Mouse (Mus musculus): ENCODE data around the gene Krt83. TPM values are rescaled to one million over a fixed set of nuclear protein-coding genes. Genes with fewer than 3 reads are reported as not detected.

Krt83 gene
- total RNA-seq, 2 experiments from 2014 or later, result not detected

DNA sequence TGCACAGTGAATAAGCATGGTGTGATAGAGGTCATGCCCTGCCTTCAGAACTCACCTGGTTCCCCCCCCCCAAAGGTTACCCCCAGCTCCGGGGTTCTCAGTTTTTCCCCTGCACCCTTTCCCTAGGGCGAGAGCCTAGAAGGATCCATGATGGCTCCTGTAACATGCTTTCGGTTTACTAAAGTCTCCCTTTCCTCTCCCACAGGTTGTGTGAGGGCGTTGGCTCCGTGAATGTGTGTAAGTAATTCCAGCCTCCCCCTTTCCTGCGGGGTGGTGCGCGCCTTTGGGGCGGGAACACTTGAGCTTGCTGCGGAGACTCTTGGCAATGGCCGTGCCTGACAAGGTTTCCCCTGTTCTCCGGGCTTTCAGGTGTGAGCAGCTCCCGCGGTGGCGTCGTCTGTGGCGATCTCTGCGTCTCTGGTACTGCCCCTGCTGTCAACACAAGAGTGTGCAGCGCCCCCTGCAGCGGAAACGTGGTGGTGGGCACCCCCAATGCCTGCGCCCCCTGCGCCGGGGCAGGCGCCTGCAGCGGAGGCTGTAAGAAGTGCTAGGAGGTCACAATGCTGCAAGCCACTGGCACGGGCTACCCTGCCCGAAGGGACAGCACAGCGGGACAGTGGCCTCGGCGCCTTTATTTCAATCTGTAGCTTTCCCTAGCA lies 12.2 kb downstream of the Krt83 start:
- DNase-seq (ENCODE audit: low spot score in 2 of 2), result peak; percentile 72 to 79

DNA sequence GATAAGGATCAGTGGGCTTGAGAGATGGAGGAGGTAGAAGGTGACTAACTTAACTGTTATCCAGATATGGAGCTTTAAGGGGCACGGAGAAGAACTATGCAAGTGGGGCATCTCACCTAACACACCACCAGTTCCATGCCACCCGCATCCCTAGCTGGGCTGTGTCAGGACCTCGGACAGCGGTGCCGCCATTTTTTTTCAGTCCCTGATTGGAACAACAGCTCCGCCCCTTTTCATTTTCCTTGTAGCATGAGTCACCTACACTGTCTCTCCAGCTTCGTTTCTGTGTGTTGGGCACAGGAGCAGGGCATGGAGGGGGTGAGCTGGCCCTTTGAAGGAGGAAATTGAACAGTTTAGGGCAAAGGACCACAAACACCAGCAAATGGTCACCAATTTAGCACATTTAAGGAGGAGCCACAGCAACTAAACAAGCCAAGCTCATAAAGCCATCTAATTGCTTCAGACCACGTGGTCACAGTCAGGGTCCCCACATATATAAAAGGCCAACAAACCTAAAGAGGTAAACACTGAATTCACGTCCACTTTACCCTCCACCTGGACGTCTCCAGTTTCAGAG lies 18.3 kb downstream of the Krt83 start, which contains the start of gene Krt86:
Gene Krt86 (plus strand): TSS at position 527 of the 577 bp plus-strand sequence.
- no peak for DNase-seq (ENCODE audit: low spot score in 2 of 2)

DNA sequence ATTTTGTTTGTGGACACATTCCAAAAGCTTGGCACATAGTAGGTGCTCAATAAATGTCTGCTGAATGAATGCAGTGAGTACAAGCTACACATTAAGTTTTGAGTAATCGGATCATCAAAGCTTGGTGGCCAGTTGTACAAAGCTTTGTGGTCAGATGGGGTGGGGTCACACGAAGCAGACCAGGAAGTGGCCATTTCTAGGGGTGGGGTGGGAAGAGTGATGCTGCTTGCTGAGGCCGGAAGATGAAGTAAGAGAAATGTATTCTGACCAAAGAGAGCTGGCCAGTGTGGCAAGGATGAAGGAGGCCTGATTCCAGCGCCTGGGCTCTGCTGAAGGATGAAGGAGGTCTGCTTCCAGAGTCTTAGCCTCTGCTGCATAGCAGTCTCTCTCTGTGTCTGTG lies 22.2 kb downstream of the Krt83 start:
- no peak for DNase-seq (ENCODE audit: low spot score in 2 of 2)

DNA sequence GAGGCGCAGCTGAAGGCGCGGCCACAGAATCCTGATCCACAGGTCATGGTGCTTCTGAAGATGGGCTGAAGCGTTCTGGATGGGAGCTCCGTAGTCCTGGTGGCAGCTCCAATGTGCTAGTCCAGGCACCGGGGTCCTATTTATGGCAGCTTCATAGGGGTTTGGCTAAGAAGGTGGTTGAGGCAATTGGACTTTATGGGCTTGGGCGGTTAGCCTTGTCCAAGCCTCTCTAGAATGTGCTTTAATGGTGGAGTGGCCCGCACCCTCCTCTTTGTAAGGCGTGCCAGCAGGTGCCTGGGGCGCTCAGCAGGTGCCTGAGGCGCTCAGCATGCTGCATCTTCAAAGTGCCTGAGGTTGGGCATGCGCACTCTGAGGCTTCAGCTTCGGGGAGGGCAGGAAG lies 27.7 kb downstream of the Krt83 start, which contains the start of gene Krt81:
Gene Krt81 (minus strand): TSS at position 101 of the 400 bp plus-strand sequence.
- DNase-seq (ENCODE audit: low spot score in 2 of 2), result no peak

DNA sequence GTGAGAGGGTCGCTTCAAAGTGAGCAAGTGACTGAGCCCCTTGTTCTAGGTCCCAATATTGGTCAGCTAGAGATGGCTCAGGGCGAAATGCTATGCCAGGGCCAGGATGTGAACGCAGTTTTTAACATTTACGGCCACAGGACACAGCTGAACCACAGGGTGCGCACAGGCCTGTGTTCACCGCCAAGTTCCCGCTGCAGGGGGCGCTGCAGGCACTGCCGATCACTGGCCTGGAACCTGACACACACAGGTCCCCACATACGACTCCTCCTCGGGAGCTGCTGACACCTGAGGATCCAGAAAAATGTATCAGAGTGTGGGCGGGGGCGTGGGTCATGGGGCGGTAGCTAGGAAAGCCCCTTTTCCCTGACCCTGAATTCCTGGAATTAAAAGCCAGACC lies 32.0 kb downstream of the Krt83 start:
- no peak for DNase-seq (ENCODE audit: low spot score in 2 of 2)

DNA sequence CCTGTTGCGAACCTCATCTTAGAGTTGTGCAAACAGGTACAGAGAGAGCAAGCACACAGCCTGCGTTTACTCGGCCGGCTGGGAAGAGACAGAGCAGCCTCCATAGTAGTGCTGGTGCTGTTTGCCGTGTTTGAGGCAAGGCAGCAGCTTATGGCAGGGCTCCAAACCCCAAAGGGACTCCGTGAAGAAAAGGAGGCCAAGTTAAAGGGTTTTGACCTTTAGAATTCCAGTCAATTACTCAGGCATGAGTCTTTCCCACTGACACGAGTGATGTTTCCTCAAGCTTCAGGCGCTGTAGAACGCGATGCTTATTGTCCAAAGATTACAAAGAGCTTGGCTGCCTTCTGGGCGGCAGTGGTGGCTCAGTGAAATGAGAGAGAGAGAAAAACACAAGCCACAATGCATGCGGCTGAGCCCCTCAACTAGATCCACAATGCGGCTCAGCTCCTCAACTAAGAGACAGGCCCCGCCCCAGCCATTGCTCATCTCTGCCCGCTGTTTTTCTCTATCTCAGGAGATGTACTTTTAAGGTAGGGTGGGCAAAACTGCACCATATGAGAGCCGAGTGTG lies 32.9 kb downstream of the Krt83 start:
- DNase-seq (ENCODE audit: low spot score in 2 of 2), result no peak

DNA sequence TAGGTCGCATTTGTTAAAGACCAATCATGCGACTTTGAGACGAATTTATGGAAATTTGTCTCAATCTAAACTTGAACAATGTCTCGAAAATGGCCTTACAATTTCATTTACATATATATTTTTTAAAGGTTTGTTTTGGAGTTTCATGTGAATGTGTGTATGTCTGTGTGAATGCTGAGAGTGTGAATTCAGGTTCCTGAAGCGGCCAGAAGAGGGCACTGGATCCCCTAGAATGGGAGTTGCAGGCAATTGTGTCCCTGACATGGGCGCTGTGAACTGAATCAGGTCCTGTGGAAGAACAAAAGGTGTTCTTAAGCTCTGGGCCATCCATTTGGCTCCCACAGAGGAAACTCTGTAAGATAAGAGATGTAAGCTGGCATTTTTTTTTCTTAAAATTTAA lies 35.4 kb downstream of the Krt83 start:
- DNase-seq (ENCODE audit: low spot score in 2 of 2), result no peak

DNA sequence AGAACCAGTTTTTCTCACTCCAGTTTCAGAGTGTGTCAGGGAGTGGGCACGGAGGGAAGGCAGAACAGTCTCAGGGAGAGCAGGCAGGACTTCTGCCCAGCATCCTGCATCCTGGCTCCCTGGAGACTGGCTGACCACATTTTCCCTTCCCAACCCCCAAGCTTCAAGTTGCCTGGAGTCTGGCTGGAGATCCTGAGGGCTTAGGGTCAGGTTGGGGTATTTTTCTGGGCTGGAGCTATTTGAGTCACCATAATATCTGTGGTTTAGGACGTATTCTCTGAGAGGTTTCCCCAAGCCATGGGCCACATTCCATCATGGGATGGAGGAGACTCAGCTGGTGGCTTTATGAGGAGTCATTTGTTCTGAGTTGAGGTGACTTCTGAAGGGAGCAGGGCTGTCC lies 36.0 kb downstream of the Krt83 start:
- DNase-seq (ENCODE audit: low spot score in 2 of 2), result no peak

DNA sequence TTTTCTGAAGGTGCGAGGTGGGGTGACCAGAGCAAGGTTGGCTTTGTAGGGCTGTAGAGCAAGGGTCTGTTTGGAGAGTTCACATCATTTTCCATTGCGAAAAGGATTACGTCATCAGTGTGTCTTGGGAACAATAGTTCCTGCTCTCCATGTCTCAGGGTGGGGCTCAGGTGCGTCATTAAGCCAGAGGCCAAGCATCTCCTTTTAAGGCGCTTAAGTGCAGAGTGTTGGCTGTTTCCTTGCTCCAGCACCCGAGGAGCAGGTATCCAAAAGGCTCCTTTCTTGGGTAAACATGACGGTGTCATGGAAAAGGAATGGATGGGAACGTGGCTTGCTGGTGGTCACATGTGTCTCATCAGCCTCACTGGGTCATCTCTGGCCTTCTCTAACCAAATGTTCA lies 36.5 kb downstream of the Krt83 start:
- no peak for DNase-seq (ENCODE audit: low spot score in 2 of 2)

DNA sequence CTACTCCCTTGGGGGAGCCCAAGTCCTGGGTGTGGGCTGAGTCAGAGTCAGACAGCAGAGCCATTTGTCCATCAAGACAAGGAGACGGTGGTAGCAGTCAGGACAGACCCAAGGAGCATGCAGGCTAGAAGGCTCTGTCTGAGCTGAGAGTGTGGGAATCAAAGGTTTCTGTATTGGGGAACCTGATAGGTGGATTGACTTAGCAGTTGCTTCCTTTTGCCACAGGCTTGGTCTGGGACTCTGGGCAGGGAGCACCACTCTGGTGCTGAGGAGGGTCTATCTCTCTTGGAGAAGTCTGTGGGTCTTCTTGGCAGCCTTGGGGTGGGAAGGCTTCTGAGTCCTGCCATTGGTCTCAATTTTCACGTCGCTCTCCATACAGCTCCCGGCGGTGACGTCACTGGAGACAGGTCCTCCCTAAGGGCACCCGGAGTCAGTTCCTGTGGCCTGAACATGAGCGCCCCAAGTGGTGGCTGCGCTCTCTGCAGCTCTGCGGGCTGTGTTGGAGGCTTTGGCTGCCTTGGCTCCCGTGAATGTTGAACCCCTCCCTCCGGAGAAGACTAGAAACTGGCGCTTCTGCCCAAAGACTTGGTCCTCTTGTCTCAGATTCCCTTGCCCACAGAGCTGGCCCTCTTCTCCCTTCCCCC lies 38.1 kb downstream of the Krt83 start:
- DNase-seq (ENCODE audit: low spot score in 2 of 2), result peak; percentile 79 to 83

DNA sequence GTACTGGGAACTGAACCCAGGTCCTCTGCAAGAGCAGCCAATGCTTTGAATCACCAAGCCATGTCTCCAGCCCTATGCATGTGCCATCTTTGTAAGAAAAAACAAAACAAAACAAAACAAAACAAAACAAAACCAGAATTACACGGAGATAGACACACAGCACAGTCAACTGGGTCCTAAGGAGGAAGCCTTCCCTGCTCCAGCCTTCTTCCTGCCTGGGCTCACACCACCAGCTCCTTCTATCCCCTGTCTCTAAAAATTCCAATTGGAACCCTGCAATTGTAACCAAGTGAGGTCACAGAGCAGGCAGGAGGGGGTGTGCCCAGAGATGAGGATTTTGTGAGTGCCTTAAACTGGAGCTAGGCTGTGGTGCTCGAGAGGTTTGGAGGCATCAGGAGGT lies 43.9 kb downstream of the Krt83 start, which contains the start of gene Krt88:
Gene Krt88 (plus strand): TSS at position 301 of the 400 bp plus-strand sequence.
- no peak for DNase-seq (ENCODE audit: low spot score in 2 of 2)

DNA sequence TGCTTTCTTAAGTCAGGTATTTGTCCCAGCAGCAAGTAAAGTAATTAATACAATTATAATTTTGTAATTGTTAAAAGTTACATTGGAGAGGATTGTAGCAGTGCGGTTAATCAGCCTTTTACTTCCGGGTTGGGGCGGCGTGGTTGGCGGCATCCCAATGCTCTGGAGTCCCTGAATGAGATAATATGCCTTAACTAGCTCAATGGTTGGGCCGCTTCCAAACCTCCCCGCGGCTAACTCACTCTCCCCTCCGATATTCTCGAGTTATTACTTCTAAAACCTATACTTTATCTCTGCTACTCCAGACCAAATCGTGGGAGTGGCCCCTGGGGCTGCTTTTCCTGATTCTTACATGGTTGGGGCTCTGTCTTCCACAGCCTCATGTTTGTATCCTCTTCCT lies 44.7 kb downstream of the Krt83 start:
- no peak for DNase-seq (ENCODE audit: low spot score in 2 of 2)

DNA sequence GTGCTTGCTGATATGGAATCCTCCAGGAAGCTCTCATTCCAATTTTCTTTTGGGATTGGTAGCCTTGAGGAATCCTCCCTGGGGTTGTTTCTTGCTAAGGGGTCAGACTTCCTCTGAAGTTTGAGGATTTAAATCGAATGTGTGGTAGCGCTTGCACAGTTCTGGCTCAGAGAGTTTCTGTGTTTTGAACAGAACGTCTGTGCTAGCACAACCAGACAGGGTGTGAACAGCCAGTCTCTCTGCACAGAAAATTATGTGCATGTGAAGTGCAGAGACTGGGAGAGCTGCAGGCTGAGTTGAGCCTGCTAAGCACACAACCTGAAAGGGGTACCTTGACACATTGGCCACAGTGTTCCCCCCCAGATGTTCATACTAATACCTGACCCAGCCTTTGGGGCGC lies 50.5 kb downstream of the Krt83 start:
- DNase-seq (ENCODE audit: low spot score in 2 of 2), result no peak

DNA sequence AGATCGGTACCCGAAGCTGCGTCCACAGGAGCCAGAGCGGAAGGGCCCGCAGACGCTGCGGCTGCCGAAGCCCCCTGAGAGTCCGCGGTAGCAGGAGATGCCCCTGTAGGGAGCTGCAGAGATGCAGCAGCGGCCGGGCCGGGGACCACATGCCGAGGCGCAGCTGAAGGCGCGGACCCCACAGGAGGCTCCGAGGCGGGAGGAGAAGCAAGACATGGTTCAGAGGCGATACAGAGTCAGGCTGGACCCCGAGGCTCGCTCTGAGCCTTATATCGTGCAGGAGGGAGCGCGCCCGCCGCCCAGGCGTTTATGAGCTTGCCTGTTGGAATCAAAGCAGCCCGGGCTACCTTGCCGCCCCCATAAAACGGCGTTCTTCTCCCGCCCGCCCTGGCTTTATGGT lies 52.8 kb downstream of the Krt83 start, which contains the start of gene Krt87:
Gene Krt87 (minus strand): TSS at position 250 of the 400 bp plus-strand sequence.
- DNase-seq (ENCODE audit: low spot score in 2 of 2), result no peak

DNA sequence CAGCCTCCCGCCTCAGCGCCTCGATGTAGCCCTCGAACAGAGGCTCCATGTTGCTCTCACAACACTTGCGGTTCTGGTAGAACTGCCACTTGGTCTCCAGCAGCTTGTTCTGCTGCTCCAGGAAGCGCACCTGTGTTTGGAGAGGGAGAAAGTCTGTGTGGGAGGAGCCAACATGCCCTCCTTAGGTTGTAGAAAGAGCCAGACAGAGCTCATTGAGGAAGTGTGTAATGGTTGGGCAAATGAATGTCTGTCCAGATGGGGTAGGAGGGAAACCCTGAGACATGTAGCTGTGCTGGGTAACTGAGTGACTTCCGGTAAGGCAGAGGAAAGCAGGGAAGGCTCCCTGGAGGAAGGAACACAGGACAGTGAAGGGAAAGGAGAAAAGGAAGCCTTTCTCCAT lies 54.7 kb downstream of the Krt83 start:
- no peak for DNase-seq (ENCODE audit: low spot score in 2 of 2)

Other genes with a start within 250 kb of the Krt83 start
- 10 to 100 TPM; 28.4 to 33.9 TPM for gene Nr4a1, start 237.2 kb downstream of the Krt83 start, total RNA-seq (2021)
- 10 to 100 TPM; 41.1 to 43.3 TPM for gene Atg101, start 207.2 kb downstream of the Krt83 start, total RNA-seq (2021)
- gene 6030408B16Rik, start 198.3 kb downstream of the Krt83 start, total RNA-seq (2021), result not detected
- under 1 TPM in 1 of 2 experiments, not detected in 1; 0.23 TPM for gene Krt80, start 121.3 kb downstream of the Krt83 start, total RNA-seq (2021)
- not detected for gene Krt7, start 80.5 kb downstream of the Krt83 start, total RNA-seq (2021)
- gene Krt87, start 52.7 kb downstream of the Krt83 start, total RNA-seq (2021), result under 1 TPM; 0.55 to 0.62 TPM
- not detected for gene Krt88, start 43.8 kb downstream of the Krt83 start, total RNA-seq (2021)
- not detected for gene Krt81, start 27.8 kb downstream of the Krt83 start, total RNA-seq (2021)
- under 1 TPM in 1 of 2 experiments, not detected in 1; 0.23 TPM for gene Krt86, start 18.0 kb downstream of the Krt83 start, total RNA-seq (2021)
- not detected for gene Gm49425, start 25.7 kb upstream of the Krt83 start, total RNA-seq (2021)
- gene Krt84, start 41.3 kb upstream of the Krt83 start, total RNA-seq (2021), result not detected
- gene Krt82, start 59.2 kb upstream of the Krt83 start, total RNA-seq (2021), result not detected
- gene Krt90, start 71.4 kb upstream of the Krt83 start, total RNA-seq (2021), result under 1 TPM in 1 of 2 experiments, not detected in 1; 0.25 TPM
- under 1 TPM in 1 of 2 experiments, not detected in 1; 0.13 TPM for gene Krt75, start 82.4 kb upstream of the Krt83 start, total RNA-seq (2021)
- gene Gm5414, start 136.7 kb upstream of the Krt83 start, total RNA-seq (2021), result not detected
- gene Gm5478, start 155.9 kb upstream of the Krt83 start, total RNA-seq (2021), result not detected
- gene Krt6b, start 188.8 kb upstream of the Krt83 start, total RNA-seq (2021), result not detected
- not detected for gene Krt6a, start 202.8 kb upstream of the Krt83 start, total RNA-seq (2021)
- not detected for gene Krt5, start 221.4 kb upstream of the Krt83 start, total RNA-seq (2021)

All from layer of hippocampus, postnatal 10 days (tissue).